Mouse (Mus musculus) stomach, embryonic 16.5 days (tissue): Measurements from ENCODE around the gene Nav1. TPM values are rescaled to one million over a fixed set of nuclear protein-coding genes. Genes with fewer than 3 reads are reported as not detected.

ENCODE experiments used
- ATAC-seq: fragments of 200-750 bp; cut with Nextera tagmentation; 2 replicates; pipeline ENCODE4 v1.8.0; 2017; ENCODE audit warnings: moderate number of reproducible peaks, moderate TSS enrichment; ENCODE audit not compliant: insufficient read depth, low FRiP score
- H3K27ac ChIP-seq: fragments of 300-500 bp; sonication (generic); 2 replicates; pipeline ENCODE4 v1.5.1; 2014; ENCODE audit warnings: low read length
- H3K27me3 ChIP-seq: fragments of 300-500 bp; sonication (generic); 2 replicates; pipeline ENCODE4 v1.6.1; 2014; ENCODE audit warnings: low read length, control low read depth, mixed read lengths; ENCODE audit not compliant: control insufficient read depth, insufficient read depth
- H3K36me3 ChIP-seq: fragments of 300-500 bp; sonication (generic); 2 replicates; pipeline ENCODE4 v1.6.1; 2014; ENCODE audit warnings: low read length; ENCODE audit not compliant: control insufficient read depth, insufficient read depth
- H3K4me1 ChIP-seq: fragments of 300-500 bp; sonication (generic); 2 replicates; pipeline ENCODE4 v1.6.1; 2014; ENCODE audit warnings: low read length, control low read depth, mixed read lengths; ENCODE audit not compliant: control insufficient read depth, insufficient read depth
- H3K4me2 ChIP-seq: fragments of 300-500 bp; sonication (generic); 2 replicates; pipeline ENCODE4 v1.6.1; 2014; ENCODE audit warnings: low read depth, low read length, mixed read lengths
- H3K4me3 ChIP-seq: fragments of 300-500 bp; sonication (generic); replicated peaks from 2 replicates; pipeline ENCODE4 v1.5.1; 2014; ENCODE audit warnings: mild to moderate bottlenecking, low read length
- H3K9ac ChIP-seq: fragments of 300-500 bp; sonication (generic); 2 replicates; pipeline ENCODE4 v1.6.1; 2014; ENCODE audit warnings: low read length
- H3K9me3 ChIP-seq: fragments of 300-500 bp; sonication (generic); replicated peaks from 2 replicates; pipeline ENCODE4 v1.6.1; 2016; ENCODE audit warnings: low read length, control low read depth; ENCODE audit not compliant: control insufficient read depth
- WGBS: fragments of 180-500 bp; shearing (Covaris S2); extraction: QIAGEN DNeasy Blood & Tissue Kit; methylation state at CpG from one replicate; pipeline ENCODE4 v1.1.7; 2014; 5-methylcytosine and 5-hydroxymethylcytosine counted together
- polyA plus RNA-seq: library from polyadenylated mRNA; unstranded; fragments of >200 nt; fragmentation: Nextera tagmentation; extraction: Ambion mirVana; gene quantifications from 2 replicates; pipeline ENCODE4 v1.2.1, GENCODE M21; 2015

Nav1 gene
- polyA plus RNA-seq, 1 experiment from 2014 or later, result 11.2 TPM

- ATAC-seq, result no peak
- WGBS, result 55% methylated on average over 3 of the region's 3 CpGs
- H3K4me2 ChIP-seq, result no peak overlapping the region
- H3K4me3 ChIP-seq, result no peak overlapping the region
- no peak overlapping the region for H3K27ac ChIP-seq
- H3K4me1 ChIP-seq, result peaks cover 51% of the 10 kb centered on the region
- no peaks in the 10 kb centered on the region for H3K36me3 ChIP-seq
- H3K27me3 ChIP-seq, result 0 out of 2 replicates have a peak, but pooled peaks cover 3% of the 10 kb centered on the region
- H3K9ac ChIP-seq, result no peak overlapping the region
- H3K9me3 ChIP-seq, result no peaks in the 10 kb centered on the region
Measured at GRCm38 (mm10) chr1:135579111-135579510, 28.0 kb downstream of the Nav1 start.

GRCm38 (mm10) chr1:135577793-135578192 is 29.3 kb downstream of the Nav1 start:
- H3K9me3 ChIP-seq, result no peaks in the 10 kb centered on the region
- H3K27me3 ChIP-seq, result no peaks in the 10 kb centered on the region
- no peak overlapping the region for H3K9ac ChIP-seq
- no peak overlapping the region for H3K27ac ChIP-seq
- H3K4me3 ChIP-seq, result no peak overlapping the region
- 48% methylated on average over 2 of the region's 2 CpGs for WGBS
- H3K36me3 ChIP-seq, result no peaks in the 10 kb centered on the region
- ATAC-seq, result no peak
- H3K4me2 ChIP-seq, result no peak overlapping the region
- H3K4me1 ChIP-seq, result peaks cover 45% of the 10 kb centered on the region

- Histone ChIP-seq H3K4me2 (no peak overlapping the region), H3K27me3 (no peaks in the 10 kb centered on the region), H3K36me3 (no peaks in the 10 kb centered on the region), H3K4me1 (peaks cover 27% of the 10 kb centered on the region), H3K9me3 (no peaks in the 10 kb centered on the region), H3K9ac (no peak overlapping the region), H3K4me3 (no peak overlapping the region), H3K27ac (no peak overlapping the region)
- WGBS, result 92% methylated on average over 1 of the region's 1 CpGs
- ATAC-seq, result no peak
Measured at GRCm38 (mm10) chr1:135575393-135575792, 31.7 kb downstream of the Nav1 start.

GRCm38 (mm10) chr1:135574451-135575208 is 32.5 kb downstream of the Nav1 start:
- H3K4me2 ChIP-seq, result no peak overlapping the region
- no peak overlapping the region for H3K9ac ChIP-seq
- no peak overlapping the region for H3K4me3 ChIP-seq
- ATAC-seq, result no peak
- WGBS, result 66% methylated on average over 4 of the region's 4 CpGs
- no peaks in the 10 kb centered on the region for H3K27me3 ChIP-seq
- H3K4me1 ChIP-seq, result peaks cover 27% of the 10 kb centered on the region
- no peaks in the 10 kb centered on the region for H3K9me3 ChIP-seq
- H3K27ac ChIP-seq, result no peak overlapping the region
- H3K36me3 ChIP-seq, result no peaks in the 10 kb centered on the region

GRCm38 (mm10) chr1:135572139-135572892 is 34.8 kb downstream of the Nav1 start:
- Histone ChIP-seq H3K4me2 (no peak overlapping the region), H3K9me3 (no peaks in the 10 kb centered on the region), H3K36me3 (no peaks in the 10 kb centered on the region), H3K4me1 (peaks cover 12% of the 10 kb centered on the region; the same call in 1 of the 2 replicates), H3K27ac (no peak overlapping the region), H3K4me3 (no peak overlapping the region), H3K27me3 (no peaks in the 10 kb centered on the region), H3K9ac (no peak overlapping the region)
- ATAC-seq, result no peak
- WGBS, result 56% methylated on average over 4 of the region's 4 CpGs

- 62% methylated on average over 8 of the region's 8 CpGs for WGBS
- Histone ChIP-seq H3K9me3 (no peaks in the 10 kb centered on the region), H3K4me1 (peaks cover 19% of the 10 kb centered on the region), H3K9ac (no peak overlapping the region), H3K4me2 (no peak overlapping the region), H3K27ac (no peak overlapping the region), H3K36me3 (no peaks in the 10 kb centered on the region), H3K27me3 (no peaks in the 10 kb centered on the region), H3K4me3 (no peak overlapping the region)
- ATAC-seq, result no peak
Measured at GRCm38 (mm10) chr1:135568087-135568486, 39.0 kb downstream of the Nav1 start.

GRCm38 (mm10) chr1:135566611-135567010 is 40.5 kb downstream of the Nav1 start:
- H3K27ac ChIP-seq, result no peak overlapping the region
- no peaks in the 10 kb centered on the region for H3K36me3 ChIP-seq
- WGBS, result 84% methylated on average over 7 of the region's 7 CpGs
- H3K4me3 ChIP-seq, result no peak overlapping the region
- H3K4me1 ChIP-seq, result peaks cover 25% of the 10 kb centered on the region
- no peaks in the 10 kb centered on the region for H3K27me3 ChIP-seq
- H3K4me2 ChIP-seq, result no peak overlapping the region
- no peaks in the 10 kb centered on the region for H3K9me3 ChIP-seq
- ATAC-seq, result no peak
- H3K9ac ChIP-seq, result no peak overlapping the region

- Histone ChIP-seq H3K9me3 (no peaks in the 10 kb centered on the region), H3K4me3 (no peak overlapping the region), H3K4me1 (peaks cover 32% of the 10 kb centered on the region), H3K36me3 (no peaks in the 10 kb centered on the region), H3K27ac (no peak overlapping the region), H3K27me3 (no peaks in the 10 kb centered on the region), H3K4me2 (no peak overlapping the region), H3K9ac (no peak overlapping the region)
- ATAC-seq, result no peak
- 87% methylated on average over 5 of the region's 5 CpGs for WGBS
Measured at GRCm38 (mm10) chr1:135565775-135566174, 41.3 kb downstream of the Nav1 start.
